Mouse (Mus musculus) limb, embryonic 11.5 days (tissue): ENCODE measurements around the gene Rufy1. TPM values are rescaled to one million over a fixed set of nuclear protein-coding genes. Genes with fewer than 3 reads are reported as not detected.

Source experiments
- ATAC-seq: fragments of 200-750 bp; cut with Nextera tagmentation; 2 replicates; pipeline ENCODE4 v1.8.0; 2017; ENCODE audit warnings: low read depth; ENCODE audit not compliant: insufficient number of reproducible peaks, low FRiP score, low TSS enrichment
- DNase-seq: peaks from one replicate; pipeline ENCODE4 v3.0.0-alpha.2; 2015; ENCODE audit warnings: low spot score
- H3K27ac ChIP-seq: fragments of 300-500 bp; sonication (generic); replicated peaks from 2 replicates; pipeline ENCODE4 v1.5.1; 2014; ENCODE audit warnings: low read depth, mild to moderate bottlenecking, low read length
- H3K27me3 ChIP-seq: fragments of 300-500 bp; sonication (generic); 2 replicates; pipeline ENCODE4 v1.6.1; 2014; ENCODE audit warnings: mild to moderate bottlenecking, low read length, mixed read lengths; ENCODE audit not compliant: control insufficient read depth, insufficient read depth
- H3K36me3 ChIP-seq: fragments of 300-500 bp; sonication (generic); 2 replicates; pipeline ENCODE4 v1.6.1; 2014; ENCODE audit warnings: mild to moderate bottlenecking, low read length, moderate library complexity, mixed read lengths; ENCODE audit not compliant: control insufficient read depth, insufficient read depth
- H3K4me1 ChIP-seq: fragments of 300-500 bp; sonication (generic); 2 replicates; pipeline ENCODE4 v1.6.1; 2014; ENCODE audit warnings: low read length, mixed read lengths; ENCODE audit not compliant: control insufficient read depth, insufficient read depth
- H3K4me2 ChIP-seq: fragments of 300-500 bp; sonication (generic); 2 replicates; pipeline ENCODE4 v1.6.1; 2014; ENCODE audit warnings: low read depth, mild to moderate bottlenecking, moderate library complexity; ENCODE audit not compliant: severe bottlenecking
- H3K4me3 ChIP-seq: fragments of 300-500 bp; sonication (generic); 2 replicates; pipeline ENCODE4 v1.5.1; 2014; ENCODE audit warnings: low read depth, low read length
- H3K9ac ChIP-seq: fragments of 300-500 bp; sonication (generic); 2 replicates; pipeline ENCODE4 v1.6.1; 2014; ENCODE audit warnings: mild to moderate bottlenecking, low read length
- H3K9me3 ChIP-seq: fragments of 300-500 bp; sonication (generic); 2 replicates; pipeline ENCODE4 v1.6.1; 2016; ENCODE audit warnings: low read length; ENCODE audit not compliant: control insufficient read depth
- WGBS: fragments of 180-500 bp; shearing (Covaris S2); extraction: QIAGEN DNeasy Blood & Tissue Kit; methylation state at CpG from one replicate; pipeline ENCODE4 v1.1.7; 2014; 5-methylcytosine and 5-hydroxymethylcytosine counted together
- polyA plus RNA-seq: library from polyadenylated mRNA; unstranded; fragments of >200 nt; fragmentation: Nextera tagmentation; extraction: Ambion mirVana; gene quantifications from 2 replicates; pipeline ENCODE4 v1.2.1, GENCODE M21; 2014

Gene Rufy1
- polyA plus RNA-seq, 1 experiment from 2014 or later, result 28.1 TPM

DNA sequence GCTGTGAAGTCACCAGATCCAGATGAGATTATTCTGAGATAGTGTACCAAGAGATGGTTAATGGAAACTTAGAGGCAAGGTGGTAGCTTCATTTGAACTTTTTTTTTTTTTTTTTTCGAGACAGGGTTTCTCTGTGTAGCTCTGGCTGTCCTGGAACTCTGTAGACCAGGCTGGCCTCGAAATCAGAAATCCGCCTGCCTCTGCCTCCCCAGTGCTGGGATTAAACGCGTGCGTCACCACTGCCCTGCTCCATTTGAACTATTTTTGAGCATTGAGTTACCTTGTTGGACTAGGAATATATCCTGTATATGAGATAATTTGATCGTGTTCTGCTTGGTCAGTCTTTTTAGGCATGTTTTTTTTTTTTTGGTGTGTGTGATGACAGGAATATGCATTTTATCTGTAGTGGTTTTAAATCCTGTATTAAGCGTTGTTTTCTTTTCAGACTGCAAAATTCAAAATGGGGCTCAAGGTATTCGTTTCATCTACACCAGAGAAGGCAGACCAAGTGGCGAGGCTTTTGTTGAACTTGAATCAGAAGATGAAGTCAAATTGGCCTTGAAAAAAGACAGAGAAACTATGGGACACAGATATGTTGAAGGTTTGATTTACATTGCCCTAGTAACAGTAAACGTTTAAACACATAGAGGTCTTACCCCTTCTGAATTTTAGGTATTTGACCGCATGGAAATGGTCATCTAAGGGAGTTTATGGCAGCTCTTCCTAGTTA lies 51.7 kb downstream of the Rufy1 start:
- Histone ChIP-seq H3K4me2 (peak overlapping the region; percentile 62), H3K27me3 (no peaks in the 10 kb centered on the region), H3K27ac (no peak overlapping the region), H3K4me3 (peak overlapping the region; percentile 99), H3K36me3 (peaks cover 7% of the 10 kb centered on the region), H3K9me3 (no peaks in the 10 kb centered on the region), H3K4me1 (peaks cover 10% of the 10 kb centered on the region), H3K9ac (peak overlapping the region; percentile 99)
- DNase-seq (no peak), ATAC-seq (no peak)
- WGBS, result 75% methylated on average over 12 of the region's 12 CpGs

DNA sequence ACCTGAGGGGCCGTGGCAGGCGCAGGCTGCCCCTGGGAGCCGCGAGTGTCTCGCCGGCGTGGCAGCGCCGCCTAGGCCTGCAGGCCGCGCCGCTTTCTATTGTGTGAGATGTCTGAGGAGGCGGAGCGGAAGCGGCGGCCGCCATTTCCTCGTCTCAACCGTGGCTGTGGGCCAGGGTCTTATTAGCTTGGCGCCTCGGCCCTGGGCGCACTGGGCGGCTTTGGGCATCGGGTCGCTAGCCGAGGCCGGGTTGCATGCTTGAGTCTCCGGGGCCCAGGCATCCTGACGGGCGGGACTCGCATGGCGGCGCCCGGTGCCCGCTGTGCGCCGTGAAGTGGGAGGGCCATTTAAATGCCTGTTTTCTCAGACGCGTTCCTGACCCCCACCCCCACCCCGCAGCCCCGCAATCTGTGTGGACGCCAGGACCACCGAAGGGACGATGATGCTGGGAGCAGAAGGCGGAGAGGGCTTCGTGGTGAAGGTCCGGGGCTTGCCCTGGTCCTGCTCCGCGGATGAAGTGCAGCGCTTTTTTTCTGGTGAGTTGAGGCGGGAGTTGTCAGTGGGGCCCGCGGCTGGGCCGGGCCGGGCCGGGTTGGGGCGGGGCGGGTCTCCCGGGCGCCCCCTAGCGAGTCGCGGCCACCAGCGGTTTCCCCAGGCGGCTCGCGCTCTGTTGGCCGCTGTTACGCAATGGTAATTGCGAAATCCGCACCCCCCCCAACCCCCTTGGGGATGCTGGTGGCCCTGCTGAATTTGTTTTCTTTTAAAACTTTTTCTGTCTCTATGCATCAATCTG lies 52.8 kb downstream of the Rufy1 start:
- no peaks in the 10 kb centered on the region for H3K9me3 ChIP-seq
- peak overlapping the region; percentile 99 for H3K4me3 ChIP-seq
- ATAC-seq (peak; percentile 67), DNase-seq (peak; percentile 90)
- peaks cover 10% of the 10 kb centered on the region for H3K4me1 ChIP-seq
- H3K4me2 ChIP-seq, result peak overlapping the region; percentile 62
- peaks cover 7% of the 10 kb centered on the region for H3K36me3 ChIP-seq
- H3K9ac ChIP-seq, result peak overlapping the region; percentile 99
- H3K27ac ChIP-seq, result peak overlapping the region; percentile 99
- H3K27me3 ChIP-seq, result no peaks in the 10 kb centered on the region
- WGBS, result 1% methylated on average over 70 of the region's 71 CpGs

DNA sequence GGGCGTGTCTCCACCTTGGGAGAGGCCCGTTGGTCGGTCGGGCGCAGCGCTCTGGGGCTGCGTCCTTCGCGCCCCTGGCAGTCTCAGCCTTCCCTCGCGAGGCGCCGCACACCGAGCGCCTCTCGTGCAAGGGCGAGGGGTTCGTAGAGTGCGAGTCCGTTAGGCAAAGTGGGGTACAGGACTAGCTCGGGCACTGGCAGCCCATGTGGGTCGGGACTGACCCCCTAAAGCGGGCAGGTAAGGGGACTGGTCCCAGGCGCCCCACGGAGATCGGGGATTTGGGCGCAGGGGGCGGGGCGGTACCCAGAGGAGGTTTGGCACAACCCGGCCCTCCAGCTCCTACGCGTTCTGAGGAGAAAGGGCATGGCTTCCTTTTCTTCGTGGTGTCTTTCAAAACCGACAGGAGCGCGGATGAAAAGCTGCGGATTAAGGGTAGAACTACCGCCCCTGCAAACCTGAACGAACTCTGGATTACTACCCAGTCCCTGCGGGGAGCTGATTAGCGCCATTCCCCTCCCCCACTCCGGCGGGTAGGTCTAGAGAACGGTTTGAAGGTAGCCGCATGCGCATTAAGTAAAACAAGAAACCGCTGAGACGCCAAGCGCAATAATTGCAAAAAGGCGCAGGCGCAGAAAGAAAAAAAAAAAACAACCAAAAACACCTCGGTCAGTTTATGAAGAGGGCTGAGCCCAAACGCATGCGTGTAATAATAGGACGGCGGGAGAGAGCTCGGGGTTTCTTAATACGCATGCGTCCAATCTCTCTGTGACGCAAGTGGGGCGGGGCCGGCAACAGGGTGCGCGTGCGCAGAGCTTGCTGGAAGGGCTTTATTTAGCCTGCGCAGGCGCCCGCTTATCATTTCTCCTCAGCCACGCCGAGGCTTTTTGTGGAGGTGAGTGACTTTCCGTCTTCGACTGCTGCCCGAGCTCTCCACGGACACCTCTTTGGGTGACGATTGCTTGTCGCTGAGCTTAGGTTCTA lies 53.7 kb downstream of the Rufy1 start, which contains the start of gene Hnrnph1:
Hnrnph1 (plus strand) TSS at position 80 of the 981 bp plus-strand sequence.
- DNase-seq (peak; percentile 99), ATAC-seq (peak; percentile 89)
- Histone ChIP-seq H3K4me3 (peak within 1 kb of the TSS; percentile 99), H3K4me1 (peaks cover 10% of the 10 kb centered on the region), H3K27me3 (no peaks in the 10 kb centered on the region), H3K9ac (peak within 1 kb of the TSS; percentile 99), H3K36me3 (peaks cover 2% of the 10 kb centered on the region), H3K4me2 (peak within 1 kb of the TSS; percentile 79), H3K27ac (peak within 1 kb of the TSS; percentile 99), H3K9me3 (no peaks in the 10 kb centered on the region)
- WGBS, result under 1% methylated on average over 76 of the region's 76 CpGs

DNA sequence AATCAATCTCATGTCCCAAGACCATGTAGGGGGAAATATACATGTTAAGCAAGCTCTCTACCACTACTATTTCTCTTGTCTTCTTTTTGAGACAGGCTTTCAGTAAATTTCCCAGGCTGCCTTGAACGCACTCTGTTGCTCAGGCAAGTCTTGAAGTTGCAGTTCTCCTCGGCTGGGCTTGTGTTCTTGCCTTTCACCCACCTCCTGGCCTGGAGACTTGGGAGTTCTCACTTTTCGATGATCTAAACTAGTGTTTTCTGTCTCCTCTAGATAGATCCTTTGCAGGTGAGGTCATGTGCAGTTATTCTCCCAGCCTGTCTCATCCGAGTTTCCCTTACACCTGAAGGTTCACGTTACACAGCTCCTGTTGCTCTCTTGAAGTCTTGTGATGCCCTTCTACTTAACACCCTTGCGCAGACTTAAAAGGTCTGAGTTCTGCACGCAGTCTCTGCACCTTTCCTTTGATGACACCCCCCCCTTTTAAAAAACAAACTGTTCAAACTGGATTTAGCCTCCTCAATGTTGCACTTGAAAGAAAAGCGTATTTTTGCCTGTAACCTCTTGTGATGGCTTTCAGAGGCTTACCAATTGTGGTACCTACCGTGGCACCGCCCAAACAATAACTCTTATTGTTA lies 54.7 kb downstream of the Rufy1 start:
- peak overlapping the region; percentile 79 for H3K4me2 ChIP-seq
- peaks cover 10% of the 10 kb centered on the region for H3K4me1 ChIP-seq
- peaks cover under 1% of the 10 kb centered on the region for H3K36me3 ChIP-seq
- H3K4me3 ChIP-seq, result peak overlapping the region; percentile 99
- peak overlapping the region; percentile 93 for H3K9ac ChIP-seq
- no peaks in the 10 kb centered on the region for H3K27me3 ChIP-seq
- ATAC-seq, result no peak
- no peaks in the 10 kb centered on the region for H3K9me3 ChIP-seq
- 19% methylated on average over 10 of the region's 10 CpGs for WGBS
- no peak for DNase-seq
- peak overlapping the region; percentile 98 for H3K27ac ChIP-seq

DNA sequence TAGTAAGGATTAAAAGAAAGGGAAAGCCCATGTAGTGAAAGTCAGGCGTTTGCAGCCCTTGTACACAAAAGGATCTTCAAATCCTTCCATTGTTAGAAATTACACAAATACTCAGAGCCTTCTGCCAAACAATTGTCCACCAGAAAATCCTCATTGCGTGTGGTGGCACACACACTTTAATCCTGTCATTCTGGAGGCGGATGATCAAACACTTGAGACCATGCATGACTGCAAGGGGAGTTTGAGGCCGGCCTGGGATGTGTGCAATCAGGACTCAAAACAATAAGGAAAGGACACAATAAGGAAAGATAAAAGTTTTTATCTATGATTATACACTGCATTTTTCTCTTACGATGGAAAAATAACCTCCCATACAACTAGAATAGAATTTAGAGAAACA lies 55.5 kb downstream of the Rufy1 start:
- ATAC-seq, result no peak
- DNase-seq, result no peak

DNA sequence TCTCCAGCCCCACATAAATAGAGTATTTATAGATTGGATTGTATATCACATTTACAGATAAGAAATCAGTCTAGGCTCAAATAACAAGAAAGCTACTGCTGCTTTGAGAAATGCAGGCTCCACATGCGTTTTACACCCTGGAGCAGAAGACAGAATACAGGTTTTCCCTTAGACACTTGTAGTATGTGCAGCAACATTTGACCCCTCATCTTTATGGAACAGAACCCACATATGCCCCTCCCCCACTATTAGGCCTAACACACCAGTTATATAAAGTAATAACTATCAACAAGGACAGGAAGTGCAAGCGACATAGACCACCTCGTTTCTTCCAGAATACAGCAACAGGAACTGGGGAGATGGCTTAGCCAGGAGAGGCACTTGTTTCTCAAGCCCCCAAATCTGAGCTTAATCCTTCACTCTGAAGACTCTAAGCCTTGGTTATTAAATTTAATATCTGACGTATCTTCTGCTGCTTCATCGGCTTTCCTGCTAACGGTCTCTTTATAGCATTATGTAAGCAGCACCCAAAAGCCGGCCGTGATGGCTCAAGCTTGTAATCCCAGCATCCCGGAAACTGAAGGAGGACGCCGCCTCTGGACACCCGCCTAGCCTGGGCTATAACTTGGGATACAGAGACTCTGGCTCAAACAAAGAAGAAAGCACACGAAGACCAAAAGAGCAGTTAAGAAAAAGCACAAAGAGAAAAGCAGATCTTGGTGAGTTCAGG lies 56.5 kb downstream of the Rufy1 start:
- H3K4me2 ChIP-seq, result no peak overlapping the region
- H3K9me3 ChIP-seq, result no peaks in the 10 kb centered on the region
- no peaks in the 10 kb centered on the region; the same call in none of the 2 replicates for H3K36me3 ChIP-seq
- H3K27ac ChIP-seq, result no peak overlapping the region
- no peak overlapping the region for H3K4me3 ChIP-seq
- peaks cover 5% of the 10 kb centered on the region for H3K4me1 ChIP-seq
- no peak for ATAC-seq
- 89% methylated on average over 13 of the region's 13 CpGs for WGBS
- H3K9ac ChIP-seq, result no peak overlapping the region
- no peak for DNase-seq
- no peaks in the 10 kb centered on the region for H3K27me3 ChIP-seq

More for the DNA sequence above, 55.5 kb downstream of the Rufy1 start:
- Histone ChIP-seq H3K4me3 (no peak overlapping the region), H3K9ac (no peak overlapping the region), H3K4me1 (peaks cover 10% of the 10 kb centered on the region), H3K27ac (no peak overlapping the region), H3K9me3 (no peaks in the 10 kb centered on the region), H3K4me2 (no peak overlapping the region), H3K27me3 (no peaks in the 10 kb centered on the region), H3K36me3 (no peaks in the 10 kb centered on the region; the same call in none of the 2 replicates)
- 90% methylated on average over 5 of the region's 5 CpGs for WGBS

DNA sequence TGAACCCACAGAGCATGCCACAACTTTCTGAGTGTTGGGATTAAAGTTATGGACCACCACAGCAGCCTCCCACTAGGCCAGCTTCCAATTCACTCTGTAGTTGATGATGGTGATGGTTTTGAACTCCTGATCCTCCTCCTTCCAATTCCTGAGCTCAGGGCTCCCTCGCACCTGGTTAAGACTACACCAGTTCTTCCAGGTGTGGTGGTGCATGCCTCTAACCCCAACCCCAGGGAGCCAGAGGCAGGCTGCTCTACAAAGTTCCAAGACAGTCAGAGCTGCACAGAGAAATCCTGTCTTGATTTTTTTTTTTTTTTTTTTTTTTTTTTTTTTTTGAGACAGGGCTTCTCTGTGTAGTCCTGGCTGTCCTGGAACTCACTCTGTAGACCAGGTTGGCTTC lies 57.3 kb downstream of the Rufy1 start:
- Histone ChIP-seq H3K4me3 (no peak overlapping the region), H3K9me3 (no peaks in the 10 kb centered on the region), H3K27me3 (no peaks in the 10 kb centered on the region), H3K36me3 (no peaks in the 10 kb centered on the region), H3K4me2 (no peak overlapping the region), H3K4me1 (peaks cover 4% of the 10 kb centered on the region; the same call in 1 of the 2 replicates), H3K9ac (no peak overlapping the region), H3K27ac (no peak overlapping the region)
- no peak for DNase-seq
- 74% methylated on average over 1 of the region's 1 CpGs for WGBS
- ATAC-seq, result no peak
